8 mouse cellular contexts compared by ENCODE assay signal in genomic region chr10:77252790-77253189, GRCm38 (mm10). TPM values are rescaled to one million over a fixed set of nuclear protein-coding genes. Genes with fewer than 3 reads are reported as not detected.
DNase-seq lines count a peak whose midpoint lies in the region; ATAC-seq and TF ChIP-seq lines count a peak whose summit lies in the region.

No protein-coding gene starts in this region.

- peak; percentile 85 for DNase-seq in embryonic facial prominence, embryonic 14.5 days (ENCODE audit: low spot score)
- DNase-seq in liver, adult 2 months (ENCODE audit: extremely low read depth, low read depth, low spot score) = peak; percentile 56
- DNase-seq in naive thymus-derived CD4-positive, alpha-beta T cell, adult 2 months (ENCODE audit: low read depth) = peak; percentile 81
- peak; percentile 74 to 87 for DNase-seq in spleen, postnatal 4 days (ENCODE audit: low spot score in 2 of 2)

- no peaks in the 10 kb centered on the region for H3K36me3 ChIP-seq in C2C12 (ENCODE audit: control insufficient read depth, insufficient read depth)
- H3K36me3 ChIP-seq in embryonic facial prominence, embryonic 14.5 days (ENCODE audit: control insufficient read depth, insufficient read depth, low read length) = no peaks in the 10 kb centered on the region
- H3K36me3 ChIP-seq in heart, embryonic 12.5 days = no peaks in the 10 kb centered on the region
- H3K36me3 ChIP-seq in kidney, embryonic 15.5 days = no peaks in the 10 kb centered on the region
- H3K36me3 ChIP-seq in liver, adult 2 months (ENCODE audit: control insufficient read depth, insufficient read depth, low read length) = no peaks in the 10 kb centered on the region

- no peaks in the 10 kb centered on the region for H3K79me3 ChIP-seq in C2C12 (ENCODE audit: low read depth)

- peak overlapping the region; percentile 20 for H3ac ChIP-seq in C2C12 (ENCODE audit: control insufficient read depth, insufficient read length, low read depth)

- no peaks in the 10 kb centered on the region for H3K4me1 ChIP-seq in bone marrow, adult 2 months (ENCODE audit: control insufficient read depth, insufficient read depth, low read length)
- H3K4me1 ChIP-seq in embryonic facial prominence, embryonic 14.5 days (ENCODE audit: control insufficient read depth, insufficient read depth, low read length) = peaks cover 19% of the 10 kb centered on the region
- peaks cover 26% of the 10 kb centered on the region for H3K4me1 ChIP-seq in heart, embryonic 12.5 days (replicated peaks)
- H3K4me1 ChIP-seq in kidney, embryonic 15.5 days = peaks cover 59% of the 10 kb centered on the region
- peaks cover 12% of the 10 kb centered on the region for H3K4me1 ChIP-seq in liver, adult 2 months (ENCODE audit: control insufficient read depth, insufficient read depth, low read length)

- ATAC-seq in embryonic facial prominence, embryonic 14.5 days (ENCODE audit: low read depth) = peak; percentile 60
- ATAC-seq in heart, embryonic 12.5 days (ENCODE audit: insufficient number of reproducible peaks, low FRiP score) = peak; percentile 56; the same call in 1 of the 2 replicates
- peak; percentile 46 for ATAC-seq in kidney, embryonic 15.5 days (replicated peaks; ENCODE audit: low FRiP score)

- H3K27me3 ChIP-seq in C2C12 (ENCODE audit: control insufficient read depth, insufficient read depth, insufficient read length) = no peaks in the 10 kb centered on the region
- H3K27me3 ChIP-seq in embryonic facial prominence, embryonic 14.5 days (replicated peaks; ENCODE audit: control insufficient read depth, insufficient read depth, low read length) = no peaks in the 10 kb centered on the region
- no peaks in the 10 kb centered on the region for H3K27me3 ChIP-seq in heart, embryonic 12.5 days (replicated peaks)
- H3K27me3 ChIP-seq in kidney, embryonic 15.5 days = no peaks in the 10 kb centered on the region
- H3K27me3 ChIP-seq in liver, adult 2 months (ENCODE audit: control insufficient read depth, insufficient read depth, low read length) = no peaks in the 10 kb centered on the region

- WGBS in bone marrow, adult 2 months = under 1% methylated on average over 4 of the region's 4 CpGs
- 3% methylated on average over 4 of the region's 4 CpGs for WGBS in embryonic facial prominence, embryonic 14.5 days
- 1% methylated on average over 4 of the region's 4 CpGs for WGBS in heart, embryonic 12.5 days
- WGBS in kidney, embryonic 15.5 days = under 1% methylated on average over 4 of the region's 4 CpGs
- WGBS in liver, adult 2 months = 0% methylated on average over 4 of the region's 4 CpGs

- no peaks in the 10 kb centered on the region for H3K9me3 ChIP-seq in embryonic facial prominence, embryonic 14.5 days (ENCODE audit: control insufficient read depth, low read length)
- H3K9me3 ChIP-seq in heart, embryonic 12.5 days (replicated peaks) = no peaks in the 10 kb centered on the region
- H3K9me3 ChIP-seq in kidney, embryonic 15.5 days (replicated peaks) = no peaks in the 10 kb centered on the region

- no peak overlapping the region for H3K4me3 ChIP-seq in C2C12 (ENCODE audit: insufficient read depth, poor library complexity, severe bottlenecking)
- H3K4me3 ChIP-seq in bone marrow, adult 2 months (replicated peaks; ENCODE audit: control insufficient read depth, low read depth, low read length) = no peak overlapping the region
- no peak overlapping the region for H3K4me3 ChIP-seq in embryonic facial prominence, embryonic 14.5 days (ENCODE audit: low read depth, low read length)
- H3K4me3 ChIP-seq in heart, embryonic 12.5 days = no peak overlapping the region
- H3K4me3 ChIP-seq in kidney, embryonic 15.5 days (replicated peaks) = no peak overlapping the region
- H3K4me3 ChIP-seq in liver, adult 2 months (ENCODE audit: insufficient read depth, low read depth, low read length) = no peak overlapping the region

- TF ChIP-seq POLR2A in bone marrow, adult 2 months (IDR thresholded peaks at IDR 0.05; ENCODE audit: borderline replicate concordance, control insufficient read depth, low read depth, low read length) = no peak
- TF ChIP-seq POLR2A in liver, adult 2 months (IDR thresholded peaks at IDR 0.05; ENCODE audit: extremely low read depth, insufficient read depth, low read length) = no peak

- no peak overlapping the region for H3K27ac ChIP-seq in bone marrow, adult 2 months (ENCODE audit: control insufficient read depth, insufficient read depth, low read depth, low read length, poor library complexity)
- H3K27ac ChIP-seq in embryonic facial prominence, embryonic 14.5 days (replicated peaks; ENCODE audit: low read depth, low read length) = no peak overlapping the region
- 0 out of 2 replicates have a peak overlapping the region, but pooled peaks have one; percentile 45 for H3K27ac ChIP-seq in heart, embryonic 12.5 days (ENCODE audit: poor library complexity, severe bottlenecking)
- peak overlapping the region; percentile 69; the same call in 1 of the 2 replicates for H3K27ac ChIP-seq in kidney, embryonic 15.5 days
- no peak overlapping the region for H3K27ac ChIP-seq in liver, adult 2 months (replicated peaks; ENCODE audit: insufficient read depth, low read depth, low read length)

- peak; percentile 78 for TF ChIP-seq CTCF in C2C12 (IDR thresholded peaks at IDR 0.05; ENCODE audit: control insufficient read depth, insufficient read depth, insufficient read length)
- TF ChIP-seq CTCF in bone marrow, adult 2 months (IDR thresholded peaks at IDR 0.05; ENCODE audit: control insufficient read depth, insufficient read depth, low read length) = peak; percentile 89
- peak; percentile 78 for TF ChIP-seq CTCF in liver, adult 2 months (IDR thresholded peaks at IDR 0.05; ENCODE audit: low read depth, low read length)

- no peak overlapping the region for H3K9ac ChIP-seq in embryonic facial prominence, embryonic 14.5 days (ENCODE audit: low read depth, low read length)
- H3K9ac ChIP-seq in heart, embryonic 12.5 days = no peak overlapping the region
- no peak overlapping the region for H3K9ac ChIP-seq in kidney, embryonic 15.5 days
- no peak overlapping the region for H3K9ac ChIP-seq in liver, adult 2 months (ENCODE audit: low read depth, low read length)

- no peak overlapping the region for H3K4me2 ChIP-seq in embryonic facial prominence, embryonic 14.5 days (ENCODE audit: low read depth, low read length)
- H3K4me2 ChIP-seq in heart, embryonic 12.5 days = no peak overlapping the region
- H3K4me2 ChIP-seq in kidney, embryonic 15.5 days = no peak overlapping the region

- peaks cover 14% of the 10 kb centered on the region for H3K79me2 ChIP-seq in C2C12 (ENCODE audit: control insufficient read depth, insufficient read depth)
- H3K79me2 ChIP-seq in liver, adult 2 months (ENCODE audit: control insufficient read depth, insufficient read depth, low read length) = no peaks in the 10 kb centered on the region

TF ChIP-seq in C2C12, 6 proteins besides CTCF, POLR2A, EP300 and RAD21:
- TF ChIP-seq MAX (IDR thresholded peaks at IDR 0.05) (no peak), FOSL1 (IDR thresholded peaks at IDR 0.05; ENCODE audit: insufficient read depth, low read length, poor library complexity, severe bottlenecking) (no peak), MYOD1 (IDR thresholded peaks at IDR 0.05; ENCODE audit: control insufficient read depth, insufficient read length, low read depth) (no peak), MYOG (IDR thresholded peaks at IDR 0.05; ENCODE audit: control insufficient read depth, extremely low read depth, insufficient read length) (no peak), USF1 (IDR thresholded peaks at IDR 0.05; ENCODE audit: low read depth) (no peak), CEBPB (IDR thresholded peaks at IDR 0.05; ENCODE audit: low read depth) (no peak)

RNA-seq across cellular contexts. Expression of gene Pofut2, which starts 6.2 kb away (rescaled TPM):
- polyA plus RNA-seq in C2C12 (2012; fragmentation: generic; extraction: Trizol) = 105 TPM
- polyA plus RNA-seq in bone marrow, adult 2 months (2011; ENCODE audit: insufficient read depth, insufficient read length, low replicate concordance, missing spikeins) = 4.2 and 8.4 TPM in 2 replicates
- polyA plus RNA-seq in embryonic facial prominence, embryonic 14.5 days (2014; fragmentation: Nextera tagmentation; extraction: Ambion mirVana) = 168 and 170 TPM in 2 replicates
- 131 and 135 TPM in 2 replicates for polyA plus RNA-seq in heart, embryonic 12.5 days (2016; fragmentation: Nextera tagmentation; extraction: Ambion mirVana)
- 118 and 134 TPM in 2 replicates for polyA plus RNA-seq in kidney, embryonic 15.5 days (2015; fragmentation: Nextera tagmentation; extraction: Ambion mirVana)
- total RNA-seq in liver, adult 2 months (2014; rRNA removed) = 6.9 and 9.5 TPM in 2 replicates
- 16.4 and 23.0 TPM in 2 replicates for polyA plus RNA-seq in liver, adult 2 months (2012; rRNA removed)

Comparison
In these comparisons a context has a peak if more than half of its experiments do, and no peak if none do; other contexts are left out.
1. H3K27ac ChIP-seq: peak in heart, embryonic 12.5 days (single experiment) and kidney, embryonic 15.5 days (single experiment); none in bone marrow, adult 2 months (single experiment), embryonic facial prominence, embryonic 14.5 days (single experiment) and liver, adult 2 months (single experiment).
2. Peak in every context shown above with its lines, with median percentiles within 50 percentile points of each other: CTCF ChIP-seq, ATAC-seq and DNase-seq.